Mouse (Mus musculus): ENCODE data around the gene Adgrg5.

The Adgrg5 gene

GRCm38 (mm10) chr8:94973786-94974185, 50.3 kb downstream of the Adgrg5 start:
- no peak for DNase-seq

DNA sequence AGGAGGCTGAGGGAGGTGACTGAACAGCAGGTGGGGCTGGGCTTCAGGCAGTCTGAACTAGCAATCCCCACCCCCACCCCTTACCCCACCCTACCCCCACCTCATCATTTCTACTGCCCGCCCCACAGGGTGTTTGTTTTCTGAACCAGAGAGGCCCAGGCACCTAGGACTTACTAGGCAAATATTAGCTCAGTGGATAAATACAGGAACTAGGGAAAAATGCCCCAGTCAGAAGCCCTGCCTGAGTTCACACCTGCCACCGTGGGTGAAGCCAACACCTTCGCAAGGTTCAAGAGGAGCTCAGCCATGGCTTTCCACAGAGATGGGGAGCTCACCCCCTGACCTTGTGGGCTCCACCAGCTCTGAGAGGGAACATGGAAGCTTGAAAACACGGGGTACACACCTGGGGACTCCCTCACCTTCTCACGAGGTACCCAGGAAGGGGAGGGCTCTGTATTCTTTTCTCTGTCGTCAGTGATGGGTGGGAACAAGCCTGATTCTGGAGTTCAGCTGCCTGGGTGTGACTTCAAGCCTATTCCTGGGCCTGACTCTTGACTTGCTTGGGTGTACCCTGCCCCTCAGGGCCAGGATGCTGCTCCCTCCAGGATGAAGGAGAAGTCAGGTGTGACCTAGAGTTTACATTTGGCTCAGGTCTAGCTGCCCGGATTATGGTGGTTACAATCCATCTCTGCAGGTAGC, 51.1 kb downstream of the Adgrg5 start, which contains the start of gene Adgrg1:
Gene Adgrg1 (plus strand): TSS at position 285 of the 699 bp plus-strand sequence.
- no peak for DNase-seq

- no peak for DNase-seq
Measured at GRCm38 (mm10) chr8:94976651-94977417, 53.3 kb downstream of the Adgrg5 start.

DNA sequence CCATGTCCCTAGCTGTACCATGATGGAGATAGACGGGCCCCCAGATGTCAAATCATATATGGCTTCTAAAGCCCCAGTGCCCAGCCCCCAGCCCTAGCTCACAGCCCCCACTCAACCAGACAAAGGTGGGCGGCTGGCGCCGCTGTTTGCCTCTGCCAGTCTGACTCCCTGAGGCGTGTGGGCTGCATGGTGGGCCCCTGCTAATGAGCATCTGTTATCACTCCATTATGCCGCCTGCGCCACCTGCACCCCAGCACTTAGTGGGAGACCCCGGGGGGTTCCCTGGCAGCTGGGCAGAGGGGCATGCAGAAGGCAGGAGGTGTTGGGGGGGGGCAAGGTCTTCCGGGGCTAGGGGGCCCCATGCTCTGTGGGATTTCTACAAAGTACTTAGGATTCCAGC, 54.6 kb downstream of the Adgrg5 start:
- DNase-seq: no peak

DNA sequence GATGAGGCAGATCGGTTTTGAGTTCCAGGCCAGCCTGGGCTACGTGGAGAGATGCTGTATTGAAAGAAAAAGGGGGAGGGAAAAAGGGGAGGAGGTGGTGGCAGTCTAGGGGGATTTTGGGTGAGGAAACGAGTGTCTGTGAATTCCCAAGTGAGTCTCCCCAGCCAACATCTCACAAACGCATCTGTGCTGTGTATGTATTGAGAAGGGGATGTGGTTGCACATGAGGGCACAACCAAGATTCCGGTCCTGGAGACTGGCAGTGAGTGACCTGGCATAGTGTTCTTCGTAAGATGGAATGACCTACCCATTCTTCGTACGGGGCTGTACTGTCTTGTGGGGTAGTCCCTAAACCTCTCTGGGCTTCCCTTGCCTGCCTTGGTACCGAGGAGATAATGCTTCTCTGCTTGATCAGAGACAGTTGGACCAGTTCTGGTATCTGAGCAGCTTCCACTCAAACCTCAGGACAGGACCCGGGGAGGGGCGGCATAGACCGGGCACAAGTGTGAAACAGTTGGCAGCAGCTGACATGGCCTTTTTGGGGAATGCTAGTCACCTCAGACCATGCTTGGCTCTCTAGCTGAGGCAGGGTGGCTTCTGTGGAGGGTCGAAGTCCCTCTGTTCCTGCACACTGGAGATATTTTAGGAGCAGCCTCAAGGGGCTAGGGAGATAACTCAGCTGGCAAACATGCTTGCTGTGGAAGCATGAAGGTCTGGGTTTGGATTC, 55.3 kb downstream of the Adgrg5 start:
- DNase-seq: no peak

GRCm38 (mm10) chr8:94980176-94980575, 56.7 kb downstream of the Adgrg5 start:
- no peak for DNase-seq

GRCm38 (mm10) chr8:94980976-94981375, 57.5 kb downstream of the Adgrg5 start:
- DNase-seq: no peak

GRCm38 (mm10) chr8:94981848-94982247, 58.4 kb downstream of the Adgrg5 start:
- DNase-seq: peak; percentile 16 to 40

GRCm38 (mm10) chr8:94983146-94983545, 59.7 kb downstream of the Adgrg5 start:
- DNase-seq: no peak

GRCm38 (mm10) chr8:94983881-94984516, 60.5 kb downstream of the Adgrg5 start:
- peak in 1 of 2 experiments; percentile 21 for DNase-seq

GRCm38 (mm10) chr8:94985023-94985422, 61.5 kb downstream of the Adgrg5 start:
- DNase-seq: no peak

DNA sequence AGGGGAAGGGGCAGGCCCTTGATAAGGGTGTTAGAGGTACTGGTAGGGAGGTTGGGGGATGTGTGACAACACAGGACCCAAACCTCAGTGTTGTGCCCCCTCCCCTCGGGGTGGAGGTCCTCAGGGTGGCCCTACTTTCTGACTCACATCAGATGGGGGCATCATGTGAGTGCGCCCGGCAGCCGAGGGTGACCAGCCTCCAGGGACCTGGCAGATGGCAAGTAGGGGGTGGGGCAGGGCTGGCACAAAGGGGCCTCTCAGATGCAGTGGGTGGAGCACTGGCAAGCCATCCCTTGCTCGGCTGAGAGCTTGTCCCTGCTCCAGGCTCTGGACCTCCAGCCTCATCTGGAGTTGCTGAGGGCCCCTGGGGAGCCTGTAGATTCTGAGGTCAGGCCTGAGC, 63.2 kb downstream of the Adgrg5 start:
- DNase-seq: peak; percentile 40 to 45

- DNase-seq: no peak
Measured at GRCm38 (mm10) chr8:94987553-94987952, 64.1 kb downstream of the Adgrg5 start.

DNA sequence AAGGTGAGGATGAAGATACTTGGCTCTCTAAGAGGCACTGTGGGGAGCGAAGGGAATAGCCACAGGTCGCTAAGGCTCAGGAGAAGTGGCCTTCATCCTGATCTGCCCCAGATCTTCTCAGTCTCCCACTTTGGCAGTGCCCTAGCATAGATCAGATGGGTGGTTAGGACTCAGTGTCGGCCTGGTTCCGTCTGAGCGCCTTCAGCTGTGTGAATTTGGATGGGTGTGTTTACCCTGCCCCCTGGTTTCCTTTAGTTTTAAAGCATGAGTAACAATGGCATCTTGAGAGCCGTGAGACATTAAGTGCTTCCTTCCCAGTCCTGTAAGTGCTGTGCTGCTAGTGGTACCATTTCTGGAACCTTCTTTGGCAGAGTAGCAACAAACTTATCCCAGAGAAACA, 65.1 kb downstream of the Adgrg5 start:
- no peak for DNase-seq

- peak; percentile 55 to 66 for DNase-seq
Measured at GRCm38 (mm10) chr8:94989711-94990110, 66.2 kb downstream of the Adgrg5 start.

GRCm38 (mm10) chr8:94990598-94991453, 67.3 kb downstream of the Adgrg5 start:
- no peak for DNase-seq

GRCm38 (mm10) chr8:94991454-94991994, 68.0 kb downstream of the Adgrg5 start:
- no peak for DNase-seq

GRCm38 (mm10) chr8:94992010-94992409, 68.5 kb downstream of the Adgrg5 start:
- DNase-seq: no peak

DNA sequence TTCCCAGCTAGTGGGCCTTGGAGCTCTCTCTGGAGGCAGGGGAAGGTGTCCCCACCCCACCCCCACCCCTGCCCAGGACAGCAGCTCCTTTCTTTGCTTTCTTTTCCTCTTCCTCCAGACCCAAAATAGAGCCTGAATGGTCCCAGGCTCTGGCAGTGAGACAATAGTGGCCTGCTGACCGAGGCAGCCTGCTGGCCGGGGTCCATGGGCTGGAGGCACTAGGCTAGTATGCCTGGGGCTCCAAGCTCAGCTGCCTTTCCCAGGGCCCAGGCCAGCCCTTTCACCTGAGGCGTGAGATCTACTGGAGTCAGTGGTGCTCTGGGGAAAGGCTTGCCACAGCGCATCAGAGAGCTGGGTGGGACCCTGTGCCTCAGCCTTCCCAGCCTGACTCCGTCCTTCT, 69.0 kb downstream of the Adgrg5 start:
- peak; percentile 53 to 55 for DNase-seq

Measured in cerebellum, adult 18-20 months (tissue).